Mouse (Mus musculus): ENCODE data around the gene Trim23.
"Not testable (repeated sequence)": the region's sequence is repeated elsewhere in the genome, so short reads cannot be mapped to it uniquely, and the experiment has no call there.

The Trim23 gene

GRCm38 (mm10) chr13:104178650-104179121, at the start of gene Trim23:
Gene Trim23 (plus strand): TSS chr13:104178797.
- DNase-seq = peak; percentile 97

DNA sequence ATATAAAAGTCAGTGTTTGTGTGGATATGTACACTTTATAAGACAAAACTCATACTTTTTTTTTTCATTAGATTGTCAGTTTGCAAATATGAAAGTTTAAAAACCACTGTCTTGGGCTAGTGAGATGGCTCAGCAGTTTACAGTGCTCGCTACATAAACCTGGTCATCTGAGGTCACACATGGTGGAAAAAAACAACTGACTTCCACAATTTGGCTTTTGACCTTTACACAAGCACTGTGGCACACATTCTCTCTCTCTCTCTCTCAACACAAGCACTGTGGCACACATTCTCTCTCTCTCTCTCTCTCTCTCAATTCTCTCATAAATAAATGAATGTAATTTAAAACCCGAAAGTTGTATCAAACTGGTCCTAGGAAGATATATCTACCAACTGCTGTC, 46.0 kb upstream of the Trim23 start:
- DNase-seq = no peak

GRCm38 (mm10) chr13:104134510-104135085, 44.0 kb upstream of the Trim23 start:
- DNase-seq = no peak

DNA sequence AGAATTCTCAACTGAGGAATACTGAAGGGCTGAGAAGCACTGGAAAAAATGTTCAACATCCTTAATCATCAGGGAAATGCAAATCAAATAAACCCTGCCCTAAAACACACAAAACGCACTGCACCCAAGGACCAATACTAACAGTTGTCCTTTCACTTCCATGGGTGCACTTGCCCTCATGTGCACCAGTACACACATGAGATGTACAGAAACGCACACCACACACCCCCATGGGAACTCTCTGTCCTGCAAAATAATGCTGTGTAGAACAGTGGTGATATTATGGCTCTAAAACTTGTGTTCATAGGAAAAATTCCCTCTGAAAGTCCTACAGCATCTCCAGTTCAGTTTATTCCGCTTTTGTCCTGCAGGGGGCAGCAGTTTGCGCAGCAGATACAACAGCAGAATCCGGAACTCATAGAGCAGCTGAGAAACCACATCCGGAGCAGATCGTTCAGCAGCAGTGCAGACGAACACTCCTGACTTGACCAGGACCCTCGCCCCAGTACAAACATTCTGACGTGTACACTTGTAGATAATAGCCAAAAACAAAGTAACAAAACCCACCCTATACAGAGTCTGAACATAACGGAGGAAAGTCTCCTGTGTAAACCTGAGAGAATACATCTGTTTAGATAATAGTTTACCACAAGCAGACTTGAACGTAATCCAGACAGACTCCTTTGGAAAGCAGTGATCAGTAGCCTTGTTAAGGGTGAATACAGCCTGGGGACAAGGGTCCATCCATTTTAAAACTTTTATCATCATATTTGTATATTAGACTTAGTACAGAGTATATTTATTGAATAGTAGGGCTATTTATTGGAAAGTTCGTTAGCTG, 39.0 kb upstream of the Trim23 start:
- peak; percentile 74 for DNase-seq

- no peak for DNase-seq
These were observed 33.7 kb upstream of the Trim23 start for GRCm38 (mm10) chr13:104144871-104145270.

- DNase-seq = no peak
These were observed 33.0 kb upstream of the Trim23 start for GRCm38 (mm10) chr13:104145646-104146045.

GRCm38 (mm10) chr13:104154180-104154579, 24.4 kb upstream of the Trim23 start:
- no peak for DNase-seq

DNA sequence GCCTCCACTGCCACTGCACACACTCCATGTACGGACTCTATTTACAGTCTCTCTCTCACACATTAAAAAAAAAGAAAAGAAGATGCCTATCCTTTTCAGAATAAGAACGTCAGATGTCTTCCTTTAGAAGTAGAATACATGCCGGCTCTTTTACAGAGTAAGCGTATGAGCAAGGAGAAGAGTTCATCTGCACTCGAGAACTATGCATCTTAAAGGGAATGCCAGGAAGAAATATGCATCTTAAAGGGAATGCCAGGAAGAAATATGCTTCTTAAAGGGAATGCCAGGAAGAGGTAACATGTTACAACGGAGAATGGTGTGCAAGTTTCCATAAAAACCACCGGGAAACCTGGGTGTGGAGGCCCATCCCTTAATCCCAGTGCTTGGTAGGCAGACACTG, 23.5 kb upstream of the Trim23 start:
- no peak for DNase-seq

DNA sequence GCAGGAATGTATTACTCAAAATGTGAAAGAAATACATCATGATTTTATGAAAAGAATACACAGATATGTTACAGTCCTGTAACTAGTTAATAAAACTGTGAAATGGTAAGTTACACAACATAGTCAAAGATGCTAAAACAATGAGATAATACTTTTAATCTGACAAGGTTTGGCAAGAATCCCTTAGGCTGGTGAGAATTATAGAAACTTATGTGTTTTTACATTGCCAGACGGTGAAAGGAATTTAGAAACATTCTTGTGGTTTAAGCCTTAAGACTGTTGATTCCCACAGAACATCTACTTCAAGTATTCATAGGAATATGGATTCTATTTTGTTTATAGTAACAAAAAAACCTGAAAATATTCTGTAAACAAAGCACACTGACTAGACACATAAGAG, 22.9 kb upstream of the Trim23 start:
- DNase-seq = no peak

GRCm38 (mm10) chr13:104171711-104172110, 6.9 kb upstream of the Trim23 start:
- no peak for DNase-seq

DNA sequence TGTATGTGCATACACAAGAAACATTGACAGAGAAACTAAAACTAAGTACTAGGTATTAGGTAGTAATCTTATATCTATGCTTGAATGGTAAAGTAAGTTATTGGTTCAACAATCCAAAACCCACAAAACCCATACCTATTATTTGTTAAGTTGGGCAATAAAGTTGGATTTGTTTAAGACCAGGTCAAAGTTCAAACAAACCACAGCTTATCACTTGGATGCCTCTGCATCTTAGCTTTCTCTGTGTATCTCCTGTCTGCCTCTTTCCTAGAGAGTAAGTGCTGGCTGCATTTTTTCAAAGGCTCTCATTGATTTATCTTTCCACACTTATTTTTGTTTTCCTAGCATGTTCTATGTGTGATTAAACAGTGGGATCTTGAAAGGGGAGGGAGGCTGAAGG, 6.1 kb upstream of the Trim23 start:
- DNase-seq = no peak

GRCm38 (mm10) chr13:104176874-104177273, 1.7 kb upstream of the Trim23 start:
- DNase-seq = no peak

- DNase-seq = no peak
These were observed 574 bp upstream of the Trim23 start, which contains the start of gene Trappc13 for GRCm38 (mm10) chr13:104177796-104178649. Gene Trappc13 (minus strand): TSS chr13:104178469.

- DNase-seq = no peak
These were observed 735 bp downstream of the Trim23 start for GRCm38 (mm10) chr13:104179176-104179888.

DNA sequence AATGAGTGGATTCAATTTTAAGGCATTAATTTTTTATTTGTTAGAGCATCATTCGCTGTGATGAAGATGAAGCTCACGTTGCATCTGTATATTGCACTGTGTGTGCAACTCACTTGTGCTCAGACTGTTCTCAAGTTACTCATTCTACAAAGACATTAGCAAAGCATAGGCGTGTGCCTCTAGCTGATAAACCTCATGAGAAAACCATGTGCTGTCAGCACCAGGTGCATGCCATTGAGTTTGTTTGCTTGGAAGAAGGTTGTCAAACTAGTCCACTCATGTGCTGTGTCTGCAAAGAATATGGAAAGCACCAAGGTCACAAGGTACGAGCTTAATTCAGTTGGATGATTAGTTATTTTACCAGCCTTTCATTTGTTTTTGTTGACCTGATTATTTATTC, 8.8 kb downstream of the Trim23 start:
- no peak for DNase-seq

DNA sequence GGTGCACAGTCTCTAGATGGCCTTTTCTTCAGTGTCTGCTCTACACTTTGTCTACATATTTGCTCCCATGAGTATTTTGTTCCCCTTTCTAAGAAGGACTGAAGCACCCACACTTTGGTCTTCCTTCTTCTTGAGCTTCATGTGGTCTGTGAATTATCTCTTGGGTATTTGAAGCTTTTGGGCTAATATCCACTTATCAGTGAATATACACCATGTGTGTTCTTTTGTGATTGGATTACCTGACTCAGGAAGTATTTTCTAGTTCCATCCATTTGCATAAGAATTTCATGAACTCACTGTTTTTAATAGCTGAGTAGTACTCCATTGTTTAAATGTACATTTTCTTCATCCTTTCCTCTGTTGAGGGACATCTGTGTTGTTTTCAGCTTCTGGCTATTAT, 17.3 kb downstream of the Trim23 start:
- not testable (repeated sequence) for DNase-seq

- DNase-seq = no peak
These were observed 25.7 kb downstream of the Trim23 start for GRCm38 (mm10) chr13:104204313-104204712.

DNA sequence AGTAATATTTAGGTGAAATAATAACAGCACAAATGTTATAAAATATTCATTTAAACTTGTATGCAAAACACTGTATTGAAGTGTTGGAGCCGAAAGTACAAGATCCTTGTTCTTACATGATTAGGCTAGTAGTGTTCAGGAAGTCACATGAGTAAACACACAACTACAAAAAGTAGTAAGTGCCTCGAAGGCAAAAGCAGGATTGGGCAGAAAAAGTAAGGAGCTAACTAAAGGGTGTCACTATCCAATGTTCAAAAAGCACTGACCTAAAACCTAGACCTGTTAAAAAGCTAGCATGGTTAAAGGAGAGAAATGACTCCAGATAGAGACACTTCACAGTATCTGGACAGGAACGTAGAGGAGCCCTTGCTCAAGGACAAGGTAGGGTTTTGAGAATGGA, 48.9 kb downstream of the Trim23 start:
- no peak for DNase-seq

- DNase-seq = peak; percentile 94
These were observed 49.9 kb downstream of the Trim23 start, which contains the start of the genes Cenpk and Ppwd1 for GRCm38 (mm10) chr13:104228384-104229066. Gene Cenpk (plus strand): TSS chr13:104228611. Gene Ppwd1 (minus strand): TSS chr13:104228843.

DNA sequence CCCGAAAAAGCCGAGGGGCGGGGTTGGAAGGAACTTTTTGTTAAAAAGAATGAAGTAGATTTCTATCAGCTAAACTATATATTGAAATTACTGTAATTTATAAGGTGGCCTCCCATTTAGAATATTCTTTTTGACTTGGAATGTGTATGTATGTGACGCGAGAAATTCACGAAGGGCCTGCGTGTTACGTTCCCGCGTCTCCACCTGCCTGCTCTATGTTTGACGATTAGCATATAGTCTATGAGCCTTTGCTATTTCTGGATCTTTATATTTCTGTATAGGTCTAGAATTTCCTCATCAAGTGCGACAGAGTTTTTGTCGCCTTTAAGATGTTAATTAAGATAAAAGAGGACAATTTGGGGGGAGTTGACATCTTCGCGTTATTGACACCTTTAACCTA, 50.6 kb downstream of the Trim23 start:
- no peak for DNase-seq

Measured in cerebellum, adult 8-10 months (tissue).